Mouse (Mus musculus): ENCODE measurements at regions not wholly inside any gene's neighbourhood (a gene's known extent, or its start where the extent isn't known, plus 50 kb on each side); places are given as distances from the start of the nearest gene placed in this dataset.
"Not testable (repeated sequence)": the region's sequence is repeated elsewhere in the genome, so short reads cannot be mapped to it uniquely, and the experiment has no call there.

GRCm38 (mm10) chr3:8310379-8311128, 1299.3 kb downstream of the Zfp704 start:
- no peak for DNase-seq

- DNase-seq, result no peak
Measured at GRCm38 (mm10) chr3:8307296-8307695, 1302.6 kb downstream of the Zfp704 start.

- DNase-seq, result no peak
Measured at GRCm38 (mm10) chr3:8304784-8305183, 1305.1 kb downstream of the Zfp704 start.

GRCm38 (mm10) chr3:8293036-8293435, 1316.8 kb downstream of the Zfp704 start:
- DNase-seq, result no peak

GRCm38 (mm10) chr3:8289558-8289957, 1320.3 kb downstream of the Zfp704 start:
- DNase-seq, result no peak

GRCm38 (mm10) chr3:8288437-8288836, 1321.4 kb downstream of the Zfp704 start:
- no peak for DNase-seq

- DNase-seq, result no peak
Measured at GRCm38 (mm10) chr3:8284655-8285428, 1325.0 kb downstream of the Zfp704 start.

GRCm38 (mm10) chr3:8282411-8282810, 1327.5 kb downstream of the Zfp704 start:
- DNase-seq, result no peak

GRCm38 (mm10) chr3:8276661-8277060, 1333.2 kb downstream of the Zfp704 start:
- DNase-seq, result no peak

GRCm38 (mm10) chr3:8270935-8271298, 1339.0 kb downstream of the Zfp704 start:
- no peak for DNase-seq

- DNase-seq, result no peak
Measured at GRCm38 (mm10) chr3:8270009-8270934, 1339.6 kb downstream of the Zfp704 start.

GRCm38 (mm10) chr3:8265783-8266182, 1344.1 kb downstream of the Zfp704 start:
- no peak for DNase-seq

GRCm38 (mm10) chr3:8264366-8265033, 1345.4 kb downstream of the Zfp704 start:
- no peak for DNase-seq

GRCm38 (mm10) chr3:8257293-8257692, 1352.6 kb downstream of the Zfp704 start:
- DNase-seq, result no peak

GRCm38 (mm10) chr3:8252311-8252710, 1357.6 kb downstream of the Zfp704 start:
- no peak for DNase-seq

- DNase-seq, result no peak
Measured at GRCm38 (mm10) chr3:8248911-8249310, 1361.0 kb downstream of the Zfp704 start.

GRCm38 (mm10) chr3:8245822-8246221, 1364.1 kb downstream of the Zfp704 start:
- DNase-seq, result peak; percentile 40

- DNase-seq, result peak; percentile 13
Measured at GRCm38 (mm10) chr3:8245195-8245789, 1364.6 kb downstream of the Zfp704 start.

- not testable (repeated sequence) for DNase-seq
Measured at GRCm38 (mm10) chr3:8244526-8245194, 1365.2 kb downstream of the Zfp704 start.

- no peak for DNase-seq
Measured at GRCm38 (mm10) chr3:8206623-8207404, 1403.1 kb downstream of the Zfp704 start.
